Mouse (Mus musculus) cerebellum, postnatal 4 days (tissue): ENCODE measurements at regions not wholly inside any gene's neighbourhood (a gene's known extent, or its start where the extent isn't known, plus 50 kb on each side); places are given as distances from the start of the nearest gene placed in this dataset.

ENCODE experiments used
- DNase-seq, 2 experiments: peaks; one replicate each; pipeline ENCODE4 v3.0.0; 2022; ENCODE audit warnings: low spot score in 2 of 2, mixed read lengths in 1 of 2

DNA sequence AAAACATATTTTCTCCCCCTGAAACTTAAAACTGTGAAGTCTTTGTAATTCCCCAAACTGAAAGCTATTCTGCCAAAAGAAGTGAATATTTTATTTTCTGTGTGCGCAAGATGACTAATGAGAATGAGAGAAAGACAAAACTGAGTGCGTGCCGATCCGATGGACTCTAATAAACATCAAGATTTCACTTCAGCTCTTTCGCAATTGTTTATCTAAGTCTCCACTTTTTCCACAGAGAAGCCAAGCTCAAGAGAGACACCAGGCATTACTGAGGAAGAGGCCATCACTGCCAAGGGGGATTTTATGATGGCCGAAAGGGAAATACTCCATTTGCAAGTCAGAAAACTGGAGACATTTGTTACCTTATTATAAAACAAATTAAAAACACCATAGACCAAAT, 55.0 kb upstream of the Uqcrfs1 start:
- DNase-seq, result no peak

DNA sequence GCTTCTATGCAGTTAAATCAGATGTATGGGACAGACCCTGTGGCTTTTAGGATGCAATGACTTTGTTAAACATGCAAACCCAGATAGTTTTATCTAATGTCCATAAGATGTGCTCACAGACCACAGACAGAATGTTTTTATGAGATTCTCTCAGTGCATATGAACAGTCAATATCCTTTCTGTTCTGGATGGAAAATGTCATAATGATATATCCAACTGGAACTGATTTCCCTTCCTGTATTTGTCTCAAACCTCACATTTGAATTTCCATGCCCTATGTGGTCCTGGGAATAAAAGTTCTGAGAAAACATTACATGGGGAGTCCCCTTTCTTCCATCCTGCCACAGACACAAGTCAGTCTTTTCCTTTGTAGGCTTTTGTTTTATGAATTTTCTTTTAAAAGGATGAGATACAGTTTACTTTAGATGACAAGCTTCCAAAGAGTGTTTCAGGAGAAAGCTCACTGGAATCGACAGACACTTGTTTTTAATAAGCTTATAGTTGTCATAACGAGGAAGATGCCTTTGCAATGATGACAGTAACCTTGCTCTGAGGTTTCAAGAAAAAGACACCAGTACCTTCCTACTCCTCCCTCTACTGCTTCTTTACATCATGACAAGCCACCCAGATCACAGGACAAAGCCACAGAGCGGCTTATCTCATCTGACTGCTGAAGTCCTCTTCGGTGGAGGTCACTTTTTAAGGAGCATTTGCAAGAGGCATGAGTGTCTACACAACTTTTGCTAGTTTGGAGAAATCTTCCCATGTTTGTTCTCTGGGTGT, 55.7 kb upstream of the Uqcrfs1 start:
- no peak for DNase-seq

DNA sequence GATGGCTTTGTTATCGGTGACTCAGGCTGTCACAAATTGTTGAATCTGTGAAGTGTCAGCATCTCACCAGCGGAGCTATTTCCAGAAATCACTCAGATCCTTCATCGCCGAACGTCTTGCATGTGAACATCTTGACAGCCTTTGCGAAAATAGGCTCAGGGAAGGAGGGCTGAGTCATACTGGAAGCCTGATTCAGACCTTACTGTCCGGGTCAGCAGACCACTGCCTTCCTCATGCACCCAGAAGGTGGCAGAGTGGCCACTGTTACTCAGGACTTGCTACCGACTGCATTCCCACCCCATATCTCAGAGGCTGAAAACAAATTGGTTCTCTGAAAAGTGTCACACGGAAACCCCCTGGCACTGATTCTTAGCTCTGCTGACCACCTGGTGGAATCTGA, 55.9 kb upstream of the Dusp22 start:
- DNase-seq, result peak in 1 of 2 experiments; percentile 4

DNA sequence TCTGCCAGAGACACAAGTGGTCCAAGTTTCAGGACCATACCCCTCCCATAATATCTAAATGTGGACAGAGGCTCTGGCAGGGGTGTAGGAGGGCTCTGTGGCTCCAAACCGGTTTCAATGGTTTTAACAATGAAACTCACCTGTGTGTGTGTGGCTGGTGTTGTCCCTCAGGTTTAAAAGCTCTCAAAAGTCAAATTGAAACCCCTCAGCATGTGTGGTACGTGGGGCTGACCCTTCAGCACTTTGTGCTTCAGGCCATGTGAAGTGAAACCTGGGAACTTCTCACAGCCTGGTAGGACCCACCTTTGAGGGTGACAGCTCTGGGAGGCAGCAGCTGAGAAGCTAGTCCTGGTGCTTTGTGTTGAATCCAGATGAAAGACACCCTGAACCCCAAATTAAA, 52.5 kb upstream of the Dusp22 start:
- DNase-seq, result no peak

DNA sequence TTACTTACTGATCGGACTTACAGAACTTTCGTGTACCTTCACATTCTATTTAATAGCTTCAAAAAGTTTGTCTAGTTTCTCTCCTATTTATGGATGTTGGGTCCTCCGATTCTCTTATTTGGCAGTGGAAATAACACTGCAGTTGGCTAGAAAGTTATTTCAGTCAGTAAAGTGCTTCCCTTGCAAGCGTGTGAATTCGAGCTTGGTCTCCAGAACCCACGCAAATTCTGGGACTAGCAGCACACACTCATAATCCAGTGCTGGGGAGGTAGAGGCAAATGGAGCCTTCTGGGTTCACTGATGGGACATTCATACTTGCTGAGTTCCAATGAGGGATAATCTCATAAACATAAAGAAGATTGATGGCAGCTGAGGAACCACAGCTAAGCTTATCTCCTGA, 51.9 kb upstream of the Dusp22 start:
- DNase-seq, result no peak

DNA sequence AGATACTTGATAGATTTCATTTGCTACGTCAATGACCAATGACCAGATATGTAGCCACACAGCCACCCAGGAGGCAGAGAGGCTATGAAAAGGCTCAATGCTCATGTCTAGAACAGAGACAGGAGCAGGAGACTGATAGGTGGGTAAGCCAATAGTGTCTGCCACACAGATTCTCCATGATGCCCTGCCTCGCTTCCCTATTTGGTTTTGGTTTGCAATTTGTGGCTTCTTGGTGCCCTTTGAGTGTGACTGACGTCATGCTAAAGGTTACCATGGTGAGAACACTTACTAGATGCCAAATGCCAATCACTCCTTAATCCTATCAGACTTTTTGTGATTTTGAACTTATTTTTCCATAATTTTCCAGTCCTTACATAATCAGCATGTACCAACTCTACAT, 50.0 kb upstream of the Dusp22 start:
- no peak for DNase-seq
